Mouse (Mus musculus) ES-Bruce4 (cell line): ENCODE data around the gene Sema3b. TPM values are rescaled to one million over a fixed set of nuclear protein-coding genes. Genes with fewer than 3 reads are reported as not detected.

Experiments
- H3K27ac ChIP-seq: 2 replicates; pipeline ENCODE4 v1.5.1; 2012; ENCODE audit warnings: low read length, inconsistent platforms; ENCODE audit not compliant: insufficient read depth
- H3K27me3 ChIP-seq: 2 replicates; pipeline ENCODE4 v1.6.1; 2012; ENCODE audit warnings: mild to moderate bottlenecking, low read length, inconsistent platforms; ENCODE audit not compliant: control insufficient read depth, poor library complexity, insufficient read depth, severe bottlenecking
- H3K36me3 ChIP-seq: 2 replicates; pipeline ENCODE4 v1.6.1; 2012; ENCODE audit warnings: inconsistent platforms, mild to moderate bottlenecking, low read length, moderate library complexity; ENCODE audit not compliant: control insufficient read depth, poor library complexity, insufficient read depth, severe bottlenecking
- H3K4me1 ChIP-seq: one replicate; pipeline ENCODE4 v1.8.1; 2011; ENCODE audit warnings: low read length; ENCODE audit not compliant: control insufficient read depth, insufficient read depth
- H3K4me3 ChIP-seq: 2 replicates; pipeline ENCODE4 v1.5.1; 2011; ENCODE audit warnings: low read depth, mild to moderate bottlenecking, low read length
- H3K9ac ChIP-seq: 2 replicates; pipeline ENCODE4 v1.6.1; 2012; ENCODE audit warnings: low read depth, mild to moderate bottlenecking, inconsistent platforms; ENCODE audit not compliant: poor library complexity, severe bottlenecking
- H3K9me3 ChIP-seq: replicated peaks from 2 replicates; pipeline ENCODE4 v1.6.1; 2012; ENCODE audit warnings: mild to moderate bottlenecking, low read length, inconsistent platforms; ENCODE audit not compliant: control insufficient read depth, poor library complexity, insufficient read depth, severe bottlenecking
- CTCF ChIP-seq: IDR thresholded peaks from one replicate; pipeline ENCODE4 v1.8.1; 2011; ENCODE audit warnings: low read depth, low read length
- EP300 ChIP-seq: IDR thresholded peaks from 2 replicates; pipeline ENCODE4 v1.6.1; 2011; ENCODE audit warnings: low read depth, low read length; ENCODE audit not compliant: insufficient read depth
- POLR2A ChIP-seq: IDR thresholded peaks from one replicate; pipeline ENCODE4 v1.8.1; 2011; ENCODE audit warnings: low read length; ENCODE audit not compliant: insufficient read depth
- polyA plus RNA-seq: library from polyadenylated mRNA; stranded (reverse); fragments of >200 nt; gene quantifications from 2 replicates; pipeline ENCODE4 v1.2.4, GENCODE M21; 2011; ENCODE audit warnings: low read depth; ENCODE audit not compliant: missing spikeins, insufficient read depth, insufficient read length

Sema3b gene
- polyA plus RNA-seq, 1 experiment, result 16.5 TPM

DNA sequence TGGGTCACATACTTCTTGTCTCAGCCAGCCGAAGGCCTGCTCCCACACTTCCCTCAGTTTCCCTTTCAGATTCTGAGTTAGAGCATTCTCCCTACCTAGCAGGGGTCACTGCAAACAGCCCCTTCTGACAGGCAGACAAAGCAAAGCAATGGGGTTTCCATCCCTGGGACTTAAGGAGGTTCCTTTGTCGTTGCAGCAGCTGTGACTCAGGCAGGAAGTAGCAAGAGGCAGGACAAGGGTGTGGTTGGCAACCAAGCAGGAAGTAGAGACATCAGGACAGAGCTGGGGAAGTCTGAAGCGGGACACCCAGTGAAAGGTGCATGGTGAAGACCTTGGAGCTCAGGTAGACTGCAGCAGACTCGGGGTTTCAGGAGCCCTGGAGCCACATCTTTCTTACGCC, 15.5 kb upstream of the Sema3b start:
- Histone ChIP-seq H3K9ac (no peak overlapping the region), H3K9me3 (no peaks in the 10 kb centered on the region), H3K4me3 (no peak overlapping the region), H3K27ac (peak overlapping the region; percentile 39; the same call in 1 of the 2 replicates), H3K36me3 (no peaks in the 10 kb centered on the region), H3K27me3 (no peaks in the 10 kb centered on the region), H3K4me1 (peaks cover 11% of the 10 kb centered on the region)
- TF ChIP-seq CTCF (no peak), EP300 (peak; percentile 86), POLR2A (no peak)

DNA sequence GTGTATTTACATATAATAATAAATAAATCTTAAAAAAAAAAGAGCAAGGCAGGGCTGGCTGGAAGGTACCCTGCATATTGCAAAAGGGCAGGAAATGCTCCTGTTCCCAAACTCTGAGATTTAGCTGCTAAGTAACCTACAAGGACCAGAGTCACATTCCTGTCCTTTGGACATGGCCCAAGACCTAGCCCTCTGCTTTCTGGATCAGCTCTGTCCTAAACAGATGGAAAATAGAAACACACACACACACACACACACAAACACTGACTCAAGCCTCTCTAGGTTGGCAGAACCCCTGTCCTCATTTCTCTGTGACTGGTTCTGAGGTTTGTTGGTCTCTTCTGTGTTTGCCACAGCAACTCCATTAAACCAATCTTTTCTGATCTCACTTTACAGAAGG, 11.9 kb upstream of the Sema3b start:
- Histone ChIP-seq H3K4me1 (peaks cover 7% of the 10 kb centered on the region), H3K36me3 (peaks cover 6% of the 10 kb centered on the region), H3K9me3 (no peaks in the 10 kb centered on the region), H3K4me3 (no peak overlapping the region), H3K9ac (no peak overlapping the region), H3K27me3 (no peaks in the 10 kb centered on the region), H3K27ac (no peak overlapping the region)
- TF ChIP-seq POLR2A (no peak), CTCF (no peak), EP300 (no peak)

DNA sequence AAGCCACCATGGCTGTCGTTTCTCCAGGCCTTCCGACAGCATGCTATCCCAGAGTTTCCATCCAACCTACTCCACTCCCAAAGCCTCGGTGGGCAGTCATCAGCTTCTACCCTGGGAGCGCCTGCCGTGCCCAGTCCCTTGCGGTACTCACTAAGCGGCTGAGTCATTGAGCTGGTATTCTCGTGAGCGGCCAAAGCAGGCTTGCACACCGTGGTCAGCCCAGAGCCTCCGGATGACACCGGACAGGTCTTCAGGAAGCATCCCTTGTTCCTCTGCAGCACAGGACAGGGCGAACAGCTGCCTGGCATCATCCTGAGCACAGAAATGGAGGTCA, 10.5 kb upstream of the Sema3b start:
- Histone ChIP-seq H3K9ac (no peak overlapping the region), H3K4me3 (no peak overlapping the region), H3K27me3 (no peaks in the 10 kb centered on the region), H3K27ac (no peak overlapping the region), H3K9me3 (no peaks in the 10 kb centered on the region), H3K36me3 (peaks cover 20% of the 10 kb centered on the region), H3K4me1 (peaks cover 2% of the 10 kb centered on the region)
- TF ChIP-seq CTCF (no peak), EP300 (no peak), POLR2A (no peak)

DNA sequence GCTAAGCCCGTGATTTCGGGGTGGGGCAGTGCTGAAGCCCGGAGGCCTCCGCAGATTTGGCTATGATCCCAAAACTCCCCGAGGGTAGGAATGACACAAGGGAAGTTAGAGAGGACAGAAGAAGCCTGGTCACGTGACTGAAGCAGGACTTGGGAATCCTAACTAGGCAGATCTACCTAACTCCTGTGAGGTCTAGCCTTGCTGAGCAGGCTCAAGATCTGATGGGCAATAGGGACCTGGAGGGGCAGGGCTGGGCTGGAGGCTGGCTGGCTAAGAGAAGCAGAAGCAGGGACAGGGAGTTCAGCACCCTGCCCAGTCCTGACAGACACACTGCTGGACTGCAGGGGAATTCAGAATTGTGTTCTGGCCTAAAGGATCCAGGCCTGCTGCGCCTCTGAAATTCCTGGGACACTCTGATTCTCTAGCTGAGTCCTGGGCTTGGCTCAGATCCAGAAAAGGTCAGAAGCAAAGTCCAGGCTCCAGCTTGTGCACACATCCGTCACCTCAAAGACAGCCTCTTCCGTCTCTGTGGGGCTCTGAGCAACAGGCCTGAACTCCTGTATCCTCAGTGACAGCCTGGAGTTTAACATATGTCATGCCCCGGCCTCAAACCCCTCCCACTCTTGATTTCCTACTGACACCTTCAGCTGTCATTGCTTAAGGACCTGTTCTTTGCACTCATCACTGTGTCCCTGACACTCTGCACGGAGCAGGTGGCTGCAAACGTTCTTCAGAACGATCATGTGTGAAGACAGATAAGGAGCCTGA, 9.9 kb upstream of the Sema3b start:
- no peaks in the 10 kb centered on the region for H3K9me3 ChIP-seq
- TF ChIP-seq EP300, result 0 out of 2 replicates have a peak, but pooled peaks have one; percentile 32
- no peak for TF ChIP-seq CTCF
- no peak for TF ChIP-seq POLR2A
- H3K36me3 ChIP-seq, result peaks cover 23% of the 10 kb centered on the region
- H3K9ac ChIP-seq, result no peak overlapping the region
- H3K4me1 ChIP-seq, result no peaks in the 10 kb centered on the region
- no peak overlapping the region for H3K4me3 ChIP-seq
- H3K27me3 ChIP-seq, result no peaks in the 10 kb centered on the region
- no peak overlapping the region for H3K27ac ChIP-seq

DNA sequence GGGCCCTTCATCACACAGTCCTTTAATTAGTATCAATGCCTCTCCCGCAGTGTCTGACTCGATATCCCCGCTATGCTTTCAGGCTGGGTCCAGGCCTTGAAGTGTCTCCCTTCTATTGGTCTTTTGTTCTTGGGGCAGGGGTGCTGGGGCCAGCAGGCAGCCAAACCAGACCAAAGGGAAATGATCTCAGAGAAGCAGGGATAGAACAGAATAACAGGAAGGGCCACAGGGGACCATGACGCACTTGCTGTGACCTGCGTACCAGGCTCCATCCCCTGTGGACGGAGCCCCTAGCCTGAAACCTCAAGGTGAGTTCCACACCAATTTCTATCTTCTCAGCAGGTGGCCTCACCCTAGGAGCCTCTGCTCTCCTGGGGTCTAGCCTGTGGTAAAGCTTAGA, 9.1 kb upstream of the Sema3b start:
- H3K27me3 ChIP-seq, result no peaks in the 10 kb centered on the region
- H3K4me3 ChIP-seq, result no peak overlapping the region
- peak overlapping the region; percentile 2; the same call in 1 of the 2 replicates for H3K27ac ChIP-seq
- H3K4me1 ChIP-seq, result no peaks in the 10 kb centered on the region
- no peaks in the 10 kb centered on the region for H3K9me3 ChIP-seq
- H3K36me3 ChIP-seq, result peaks cover 23% of the 10 kb centered on the region
- no peak overlapping the region for H3K9ac ChIP-seq
- TF ChIP-seq EP300 (no peak), CTCF (no peak), POLR2A (no peak)

DNA sequence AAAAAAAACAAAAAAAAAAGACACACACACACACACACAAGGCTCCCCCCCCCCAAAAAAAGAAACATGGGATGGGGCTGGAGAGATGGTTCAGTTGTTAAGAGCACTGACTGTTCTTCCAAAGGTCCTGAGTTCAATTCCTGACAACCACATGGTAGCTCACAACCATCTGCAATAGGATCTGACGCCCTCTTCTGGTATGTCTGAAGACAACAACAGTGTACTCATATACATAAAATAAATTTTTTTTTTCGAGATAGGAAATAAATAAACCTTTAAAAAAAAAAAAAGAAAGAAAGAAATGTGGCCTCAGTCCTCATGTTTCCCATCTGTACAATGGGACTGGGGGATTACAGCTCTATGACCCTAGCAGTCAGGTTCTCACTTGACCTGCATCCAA, 8.4 kb upstream of the Sema3b start:
- H3K36me3 ChIP-seq, result peaks cover 23% of the 10 kb centered on the region
- TF ChIP-seq EP300, result no peak
- TF ChIP-seq POLR2A, result no peak
- TF ChIP-seq CTCF, result no peak
- H3K4me1 ChIP-seq, result no peaks in the 10 kb centered on the region

More for the DNA sequence above, 8.4 kb upstream of the Sema3b start:
- Histone ChIP-seq H3K9ac (no peak overlapping the region), H3K9me3 (no peaks in the 10 kb centered on the region), H3K27me3 (no peaks in the 10 kb centered on the region), H3K4me3 (no peak overlapping the region), H3K27ac (peak overlapping the region; percentile 2; the same call in 1 of the 2 replicates)
